Comparison of ENCODE assay signal across 17 mouse cellular contexts in genomic region chr15:40134152-40134792, GRCm38 (mm10). TPM values are rescaled to one million over a fixed set of nuclear protein-coding genes. Genes with fewer than 3 reads are reported as not detected.
DNase-seq lines count a peak whose midpoint lies in the region; ATAC-seq and TF ChIP-seq lines count a peak whose summit lies in the region.
"Had no signal": no experiment of that assay in that cellular context is flagged by ENCODE, and none has a peak within 500 bp of the region (broad histone marks: within the 10 kb centered on the region; RNA-seq: fewer than 3 reads in every experiment).

TSS of gene 9330182O14Rik (plus strand) at chr15:40134365.

- WGBS in hindbrain, postnatal 0 days, result 61% methylated on average over 10 of the region's 10 CpGs
- WGBS in hindbrain, embryonic 16.5 days, result 65% methylated on average over 10 of the region's 10 CpGs
- WGBS in midbrain, postnatal 0 days, result 59% methylated on average over 10 of the region's 10 CpGs
- 66% methylated on average over 10 of the region's 10 CpGs for WGBS in midbrain, embryonic 10.5 days

- no peaks in the 10 kb centered on the region for H3K27me3 ChIP-seq in hindbrain, postnatal 0 days (ENCODE audit: insufficient read depth, low read length)
- H3K27me3 ChIP-seq in hindbrain, embryonic 16.5 days (replicated peaks; ENCODE audit: control insufficient read depth, insufficient read depth, low read length), result no peaks in the 10 kb centered on the region
- H3K27me3 ChIP-seq in midbrain, postnatal 0 days (ENCODE audit: insufficient read depth, low read length), result no peaks in the 10 kb centered on the region
- H3K27me3 ChIP-seq in midbrain, embryonic 10.5 days (ENCODE audit: low read depth, poor library complexity, severe bottlenecking), result no peaks in the 10 kb centered on the region
- H3K27me3 ChIP-seq: kidney, embryonic 15.5 days; midbrain, embryonic 13.5 days had no signal

- no peaks in the 10 kb centered on the region for H3K4me1 ChIP-seq in hindbrain, postnatal 0 days (ENCODE audit: insufficient read depth, low read length)
- H3K4me1 ChIP-seq in hindbrain, embryonic 16.5 days (ENCODE audit: control insufficient read depth, insufficient read depth, low read depth, low read length), result no peaks in the 10 kb centered on the region
- no peaks in the 10 kb centered on the region for H3K4me1 ChIP-seq in midbrain, postnatal 0 days (ENCODE audit: insufficient read depth, low read length)
- H3K4me1 ChIP-seq in midbrain, embryonic 10.5 days, result no peaks in the 10 kb centered on the region
- H3K4me1 ChIP-seq: kidney, embryonic 15.5 days; midbrain, embryonic 13.5 days had no signal

- no peak within 1 kb of the TSS for H3K27ac ChIP-seq in hindbrain, postnatal 0 days
- no peak within 1 kb of the TSS for H3K27ac ChIP-seq in hindbrain, embryonic 16.5 days (ENCODE audit: low read depth, low read length)
- no peak within 1 kb of the TSS for H3K27ac ChIP-seq in midbrain, postnatal 0 days (ENCODE audit: low read depth, low read length)
- H3K27ac ChIP-seq in midbrain, embryonic 10.5 days (replicated peaks), result no peak within 1 kb of the TSS
- H3K27ac ChIP-seq: kidney, embryonic 15.5 days; liver, embryonic 14.5 days; midbrain, embryonic 13.5 days had no signal

- no peak within 1 kb of the TSS for H3K4me2 ChIP-seq in hindbrain, postnatal 0 days (ENCODE audit: low read depth, low read length)
- no peak within 1 kb of the TSS for H3K4me2 ChIP-seq in hindbrain, embryonic 16.5 days (ENCODE audit: low read length)
- H3K4me2 ChIP-seq in midbrain, postnatal 0 days (ENCODE audit: low read depth, low read length, poor library complexity, severe bottlenecking), result no peak within 1 kb of the TSS
- H3K4me2 ChIP-seq: kidney, embryonic 15.5 days; midbrain, embryonic 13.5 days had no signal

- ATAC-seq in hindbrain, postnatal 0 days, result no peak
- no peak for ATAC-seq in hindbrain, embryonic 16.5 days
- ATAC-seq in midbrain, postnatal 0 days (ENCODE audit: low FRiP score), result no peak
- ATAC-seq: midbrain, embryonic 13.5 days had no signal

- no peaks in the 10 kb centered on the region for H3K36me3 ChIP-seq in hindbrain, postnatal 0 days (ENCODE audit: insufficient read depth, low read length)
- no peaks in the 10 kb centered on the region for H3K36me3 ChIP-seq in hindbrain, embryonic 16.5 days (ENCODE audit: control insufficient read depth, insufficient read depth, low read length)
- H3K36me3 ChIP-seq in midbrain, postnatal 0 days (ENCODE audit: insufficient read depth, low read length), result no peaks in the 10 kb centered on the region
- no peaks in the 10 kb centered on the region for H3K36me3 ChIP-seq in midbrain, embryonic 10.5 days
- H3K36me3 ChIP-seq: G1E; kidney, embryonic 15.5 days; midbrain, embryonic 13.5 days had no signal

- no peak within 1 kb of the TSS for H3K9ac ChIP-seq in hindbrain, postnatal 0 days (replicated peaks; ENCODE audit: low read length)
- H3K9ac ChIP-seq in hindbrain, embryonic 16.5 days (ENCODE audit: low read depth, low read length), result no peak within 1 kb of the TSS
- no peak within 1 kb of the TSS for H3K9ac ChIP-seq in midbrain, postnatal 0 days (replicated peaks; ENCODE audit: low read length, poor library complexity, severe bottlenecking)
- H3K9ac ChIP-seq: kidney, embryonic 15.5 days; liver, embryonic 14.5 days; midbrain, embryonic 13.5 days had no signal

- TF ChIP-seq CTCF in hindbrain, postnatal 0 days (IDR thresholded peaks at IDR 0.05; ENCODE audit: low read depth), result peak; percentile 10; the same call in 1 of the 2 replicates
- peak; percentile 43 for TF ChIP-seq CTCF in midbrain, postnatal 0 days (IDR thresholded peaks at IDR 0.05)

- no peaks in the 10 kb centered on the region for H3K9me3 ChIP-seq in hindbrain, postnatal 0 days (ENCODE audit: low read length)
- H3K9me3 ChIP-seq in hindbrain, embryonic 16.5 days (ENCODE audit: control insufficient read depth, low read length), result no peaks in the 10 kb centered on the region
- H3K9me3 ChIP-seq in midbrain, postnatal 0 days (ENCODE audit: low read length), result no peaks in the 10 kb centered on the region
- H3K9me3 ChIP-seq in midbrain, embryonic 10.5 days (replicated peaks), result no peaks in the 10 kb centered on the region
- H3K9me3 ChIP-seq: G1E; kidney, embryonic 15.5 days; midbrain, embryonic 13.5 days had no signal

- H3K4me3 ChIP-seq in hindbrain, postnatal 0 days (ENCODE audit: low read length), result no peak within 1 kb of the TSS
- no peak within 1 kb of the TSS for H3K4me3 ChIP-seq in hindbrain, embryonic 16.5 days (ENCODE audit: low read length)
- no peak within 1 kb of the TSS for H3K4me3 ChIP-seq in midbrain, postnatal 0 days (ENCODE audit: low read depth, low read length)
- H3K4me3 ChIP-seq in midbrain, embryonic 10.5 days, result no peak within 1 kb of the TSS
- H3K4me3 ChIP-seq: kidney, embryonic 15.5 days; midbrain, embryonic 13.5 days had no signal

- DNase-seq in hindbrain, postnatal 0 days (ENCODE audit: low spot score), result peak; percentile 28
- no peak for DNase-seq in midbrain, postnatal 0 days (ENCODE audit: low spot score)
- DNase-seq in midbrain, embryonic 10.5 days (ENCODE audit: low spot score), result no peak
- DNase-seq in brain, adult 2 months (ENCODE audit: low read depth, low spot score), result peak; percentile 23
- DNase-seq in thymus, postnatal 36 days, result peak; percentile 12 to 14
- DNase-seq in cerebellum, adult 8-10 months, result no peak
- DNase-seq in frontal cortex, postnatal 10 days (ENCODE audit: low spot score in 2 of 2), result no peak
- DNase-seq: gastrocnemius, postnatal 10 days; heart, postnatal 10 days had no signal

RNA-seq across cellular contexts. Expression of gene 9330182O14Rik, which starts in this region (rescaled TPM):
- total RNA-seq in hindbrain, postnatal 0 days (2014; rRNA removed), result not detected in 2 replicates
- 0.15 TPM in 1 of 2 replicates, not detected in the other for polyA plus RNA-seq in hindbrain, postnatal 0 days (2015; fragmentation: Nextera tagmentation; extraction: Ambion mirVana)
- not detected in 2 replicates for polyA plus RNA-seq in hindbrain, embryonic 16.5 days (2015; fragmentation: Nextera tagmentation; extraction: Ambion mirVana)
- not detected in 2 replicates for total RNA-seq in midbrain, postnatal 0 days (2014; rRNA removed)
- polyA plus RNA-seq in midbrain, postnatal 0 days (2015; fragmentation: Nextera tagmentation; extraction: Ambion mirVana), result not detected in 2 replicates
- not detected in 2 replicates for polyA plus RNA-seq in midbrain, embryonic 10.5 days (2016; fragmentation: Nextera tagmentation; extraction: Ambion mirVana)
- total RNA-seq: G1E; gastrocnemius, postnatal 10 days; heart, postnatal 10 days; left cerebral cortex, postnatal 10 days had no signal
- polyA plus RNA-seq: forebrain, embryonic 11.5 days; G1E; kidney, embryonic 15.5 days; liver, embryonic 14.5 days; midbrain, embryonic 13.5 days; neural tube, embryonic 14.5 days had no signal

Comparison
In these comparisons a context has a peak if more than half of its experiments do, and no peak if none do; other contexts are left out.
1. Peak in DNase-seq in hindbrain, postnatal 0 days; RNA of the gene not detected or under 1 TPM.
2. DNase-seq: peak in brain, adult 2 months (single experiment) and thymus, postnatal 36 days (2 of 2); none in midbrain, postnatal 0 days (single experiment), midbrain, embryonic 10.5 days (single experiment), cerebellum, adult 8-10 months (single experiment) and frontal cortex, postnatal 10 days (0 of 2).